Mouse (Mus musculus) urinary bladder, postnatal 25 days (tissue): Measurements from ENCODE around the gene Pgm2.

Experiments used
- DNase-seq: peaks from one replicate; pipeline ENCODE4 v3.0.0; 2022; ENCODE audit warnings: low spot score

Pgm2 gene

GRCm38 (mm10) chr5:64092748-64093292, at the start of gene Pgm2:
Pgm2 (plus strand) TSS chr5:64092950.
- peak; percentile 73 for DNase-seq

GRCm38 (mm10) chr5:64043694-64044453, 48.9 kb upstream of the Pgm2 start:
- no peak for DNase-seq

GRCm38 (mm10) chr5:64044790-64045189, 48.0 kb upstream of the Pgm2 start:
- no peak for DNase-seq

- DNase-seq, result no peak
Observed at GRCm38 (mm10) chr5:64045502-64045901, 47.2 kb upstream of the Pgm2 start.

GRCm38 (mm10) chr5:64046995-64047394, 45.8 kb upstream of the Pgm2 start:
- no peak for DNase-seq

- no peak for DNase-seq
Observed at GRCm38 (mm10) chr5:64047921-64048320, 44.8 kb upstream of the Pgm2 start.

- no peak for DNase-seq
Observed at GRCm38 (mm10) chr5:64048605-64049004, 44.1 kb upstream of the Pgm2 start.

- no peak for DNase-seq
Observed at GRCm38 (mm10) chr5:64049256-64049655, 43.5 kb upstream of the Pgm2 start.

GRCm38 (mm10) chr5:64053010-64053409, 39.7 kb upstream of the Pgm2 start:
- no peak for DNase-seq

GRCm38 (mm10) chr5:64056210-64056609, 36.5 kb upstream of the Pgm2 start:
- DNase-seq, result no peak

GRCm38 (mm10) chr5:64060881-64061280, 31.9 kb upstream of the Pgm2 start:
- no peak for DNase-seq

GRCm38 (mm10) chr5:64061643-64062042, 31.1 kb upstream of the Pgm2 start:
- no peak for DNase-seq

- no peak for DNase-seq
Observed at GRCm38 (mm10) chr5:64062882-64063621, 29.7 kb upstream of the Pgm2 start.

- no peak for DNase-seq
Observed at GRCm38 (mm10) chr5:64063622-64064355, 29.0 kb upstream of the Pgm2 start.

- DNase-seq, result no peak
Observed at GRCm38 (mm10) chr5:64064401-64064800, 28.3 kb upstream of the Pgm2 start.

- DNase-seq, result no peak
Observed at GRCm38 (mm10) chr5:64065497-64066046, 27.2 kb upstream of the Pgm2 start.

GRCm38 (mm10) chr5:64066159-64066558, 26.6 kb upstream of the Pgm2 start:
- no peak for DNase-seq

GRCm38 (mm10) chr5:64067576-64067975, 25.2 kb upstream of the Pgm2 start:
- DNase-seq, result no peak

GRCm38 (mm10) chr5:64070081-64070673, 22.6 kb upstream of the Pgm2 start:
- DNase-seq, result peak; percentile 48

- DNase-seq, result no peak
Observed at GRCm38 (mm10) chr5:64070742-64071476, 21.8 kb upstream of the Pgm2 start.

- no peak for DNase-seq
Observed at GRCm38 (mm10) chr5:64074455-64074854, 18.3 kb upstream of the Pgm2 start.
